Mouse (Mus musculus) liver, embryonic 11.5 days (tissue): Measurements from ENCODE around the gene Fhl2. TPM values are rescaled to one million over a fixed set of nuclear protein-coding genes. Genes with fewer than 3 reads are reported as not detected.
A peak's percentile ranks its signal among the peaks of the same experiment; 100 is the strongest.

ENCODE experiments used
- ATAC-seq: fragments of 200-750 bp; cut with Nextera tagmentation; replicated peaks from 2 replicates; pipeline ENCODE4 v1.8.0; 2017; ENCODE audit warnings: moderate number of reproducible peaks, mild to moderate bottlenecking, moderate TSS enrichment, moderate library complexity; ENCODE audit not compliant: low FRiP score
- DNase-seq: peaks from one replicate; pipeline ENCODE4 v3.0.0-alpha.2; 2017; ENCODE audit warnings: low spot score
- H3K27ac ChIP-seq: fragments of 300-500 bp; sonication (generic); 2 replicates; pipeline ENCODE4 v1.5.1; 2014; ENCODE audit warnings: mild to moderate bottlenecking, low read depth, low read length, control low read depth
- H3K27me3 ChIP-seq: fragments of 300-500 bp; sonication (generic); replicated peaks from 2 replicates; pipeline ENCODE4 v1.6.1; 2014; ENCODE audit warnings: low read length, mixed read lengths; ENCODE audit not compliant: control insufficient read depth, insufficient read depth
- H3K36me3 ChIP-seq: fragments of 300-500 bp; sonication (generic); 2 replicates; pipeline ENCODE4 v1.6.1; 2014; ENCODE audit warnings: mild to moderate bottlenecking, low read length, moderate library complexity, mixed read lengths; ENCODE audit not compliant: control insufficient read depth, insufficient read depth
- H3K4me1 ChIP-seq: fragments of 300-500 bp; sonication (generic); replicated peaks from 2 replicates; pipeline ENCODE4 v1.6.1; 2014; ENCODE audit warnings: low read length, mixed read lengths; ENCODE audit not compliant: control insufficient read depth, insufficient read depth
- H3K4me2 ChIP-seq: fragments of 300-500 bp; sonication (generic); 2 replicates; pipeline ENCODE4 v1.6.1; 2014; ENCODE audit warnings: mild to moderate bottlenecking, control low read depth, moderate library complexity
- H3K4me3 ChIP-seq: fragments of 300-500 bp; sonication (generic); 2 replicates; pipeline ENCODE4 v1.5.1; 2014; ENCODE audit warnings: low read depth, low read length, control low read depth
- H3K9ac ChIP-seq: fragments of 300-500 bp; sonication (generic); 2 replicates; pipeline ENCODE4 v1.6.1; 2014; ENCODE audit warnings: low read depth, low read length, control low read depth
- H3K9me3 ChIP-seq: fragments of 300-500 bp; sonication (generic); 2 replicates; pipeline ENCODE4 v1.6.1; 2016; ENCODE audit warnings: low read length, inconsistent platforms, mixed read lengths; ENCODE audit not compliant: control insufficient read depth
- WGBS: fragments of 180-500 bp; shearing (Covaris S2); extraction: QIAGEN DNeasy Blood & Tissue Kit; methylation state at CpG from one replicate; pipeline ENCODE4 v1.1.7; 2014; 5-methylcytosine and 5-hydroxymethylcytosine counted together
- polyA plus RNA-seq: library from polyadenylated mRNA; unstranded; fragments of >200 nt; fragmentation: Nextera tagmentation; extraction: Ambion mirVana; gene quantifications from 2 replicates; pipeline ENCODE4 v1.2.1, GENCODE M21; 2014

The Fhl2 gene
- polyA plus RNA-seq, 1 experiment from 2014 or later, result 9.3 TPM

GRCm38 (mm10) chr1:43168026-43168425 lies 28.8 kb downstream of the Fhl2 start:
- no peaks in the 10 kb centered on the region for H3K9me3 ChIP-seq
- peaks cover 10% of the 10 kb centered on the region for H3K27me3 ChIP-seq
- no peak overlapping the region for H3K9ac ChIP-seq
- DNase-seq (no peak), ATAC-seq (no peak)
- H3K4me3 ChIP-seq, result no peak overlapping the region
- no peaks in the 10 kb centered on the region for H3K4me1 ChIP-seq
- no peaks in the 10 kb centered on the region for H3K36me3 ChIP-seq
- H3K27ac ChIP-seq, result no peak overlapping the region
- 52% methylated on average over 5 of the region's 5 CpGs for WGBS
- no peak overlapping the region for H3K4me2 ChIP-seq

DNA sequence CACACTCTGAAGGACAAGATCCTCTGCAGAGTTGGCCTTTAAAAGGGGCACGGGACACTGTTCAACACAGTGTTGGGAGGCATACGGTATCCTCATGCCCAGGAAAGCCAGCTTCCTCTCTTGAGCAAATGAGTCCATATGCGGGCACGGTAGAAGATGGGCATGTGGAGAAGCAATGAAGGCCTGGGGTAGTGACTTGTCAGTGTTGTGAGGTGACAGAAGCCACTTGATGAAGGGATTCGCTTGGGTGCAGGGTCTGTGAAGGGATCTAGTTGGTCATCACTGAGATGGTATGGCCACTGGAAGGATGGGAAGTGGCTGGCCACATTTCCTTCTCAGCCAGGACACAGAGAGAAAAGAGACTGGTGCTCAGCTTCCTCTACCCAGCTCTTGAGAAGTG lies 32.2 kb downstream of the Fhl2 start:
- H3K36me3 ChIP-seq, result no peaks in the 10 kb centered on the region
- ATAC-seq, result no peak
- H3K4me1 ChIP-seq, result no peaks in the 10 kb centered on the region
- 82% methylated on average over 5 of the region's 5 CpGs for WGBS
- no peak for DNase-seq
- H3K27ac ChIP-seq, result no peak overlapping the region
- H3K4me3 ChIP-seq, result no peak overlapping the region
- H3K27me3 ChIP-seq, result peaks cover 14% of the 10 kb centered on the region
- H3K9me3 ChIP-seq, result no peaks in the 10 kb centered on the region
- H3K4me2 ChIP-seq, result no peak overlapping the region
- no peak overlapping the region for H3K9ac ChIP-seq

GRCm38 (mm10) chr1:43163467-43164418 lies 33.0 kb downstream of the Fhl2 start:
- DNase-seq (peak; percentile 67), ATAC-seq (peak; percentile 77)
- Histone ChIP-seq H3K27me3 (peaks cover 14% of the 10 kb centered on the region), H3K36me3 (no peaks in the 10 kb centered on the region), H3K27ac (no peak overlapping the region), H3K4me3 (peak overlapping the region; percentile 54), H3K9ac (peak overlapping the region; percentile 52; the same call in 1 of the 2 replicates), H3K4me1 (no peaks in the 10 kb centered on the region), H3K9me3 (no peaks in the 10 kb centered on the region), H3K4me2 (peak overlapping the region; percentile 83)
- 5% methylated on average over 61 of the region's 61 CpGs for WGBS

- H3K36me3 ChIP-seq, result no peaks in the 10 kb centered on the region
- H3K4me1 ChIP-seq, result no peaks in the 10 kb centered on the region
- peaks cover 14% of the 10 kb centered on the region for H3K27me3 ChIP-seq
- 2% methylated on average over 5 of the region's 6 CpGs for WGBS
- peak; percentile 41 for DNase-seq
- H3K4me3 ChIP-seq, result peak overlapping the region; percentile 54
- no peak overlapping the region for H3K9ac ChIP-seq
- peak overlapping the region; percentile 83 for H3K4me2 ChIP-seq
- H3K27ac ChIP-seq, result no peak overlapping the region
- no peaks in the 10 kb centered on the region for H3K9me3 ChIP-seq
- peak; percentile 7; the same call in 1 of the 2 replicates for ATAC-seq
Measured at GRCm38 (mm10) chr1:43163084-43163466, 33.7 kb downstream of the Fhl2 start.

DNA sequence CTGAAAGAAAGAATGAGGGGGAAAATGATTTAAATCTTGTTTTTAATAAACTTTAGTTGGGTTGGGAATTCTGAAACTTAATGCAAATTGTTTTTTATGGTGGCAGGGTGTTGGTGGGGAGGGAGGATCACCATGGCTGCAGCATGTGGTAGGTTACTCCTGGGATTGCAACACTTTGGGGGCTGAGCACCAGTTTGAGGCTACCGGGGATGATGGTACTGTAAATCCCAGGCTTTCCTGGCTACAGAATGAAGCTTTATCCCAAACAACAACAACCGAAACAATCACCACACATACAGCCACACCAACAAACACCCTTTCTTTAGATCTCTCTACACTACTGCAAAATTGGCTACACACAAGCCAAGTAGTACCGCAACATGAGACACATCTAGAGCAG lies 34.4 kb downstream of the Fhl2 start:
- WGBS, result 85% methylated on average over 3 of the region's 3 CpGs
- Histone ChIP-seq H3K4me1 (no peaks in the 10 kb centered on the region), H3K4me2 (no peak overlapping the region), H3K9ac (no peak overlapping the region), H3K27ac (no peak overlapping the region), H3K9me3 (no peaks in the 10 kb centered on the region), H3K4me3 (no peak overlapping the region), H3K27me3 (peaks cover 14% of the 10 kb centered on the region), H3K36me3 (no peaks in the 10 kb centered on the region)
- ATAC-seq (no peak), DNase-seq (no peak)

DNA sequence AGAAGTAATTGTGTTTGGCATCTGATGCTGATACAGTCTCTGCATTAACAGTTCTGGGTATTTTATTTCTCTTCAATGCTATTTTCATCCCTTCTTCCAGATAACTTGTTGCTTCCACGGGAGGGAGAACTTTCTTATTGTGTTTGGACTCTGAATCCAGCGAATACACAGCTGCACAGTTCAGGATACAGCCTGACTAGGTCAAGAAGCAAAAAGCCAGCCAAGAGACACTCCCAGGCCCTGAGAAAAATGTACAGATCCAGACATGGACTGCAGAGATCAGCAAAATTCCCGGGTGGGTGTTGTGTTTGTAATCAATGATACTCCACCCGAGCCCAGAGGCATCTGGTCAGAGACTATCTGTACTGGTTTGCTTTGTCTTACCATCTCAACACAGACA lies 37.4 kb downstream of the Fhl2 start:
- Histone ChIP-seq H3K4me1 (no peaks in the 10 kb centered on the region), H3K27me3 (peaks cover 12% of the 10 kb centered on the region), H3K9me3 (no peaks in the 10 kb centered on the region), H3K9ac (no peak overlapping the region), H3K27ac (no peak overlapping the region), H3K4me3 (no peak overlapping the region), H3K36me3 (no peaks in the 10 kb centered on the region), H3K4me2 (no peak overlapping the region)
- WGBS, result 55% methylated on average over 4 of the region's 4 CpGs
- ATAC-seq (no peak), DNase-seq (no peak)

DNA sequence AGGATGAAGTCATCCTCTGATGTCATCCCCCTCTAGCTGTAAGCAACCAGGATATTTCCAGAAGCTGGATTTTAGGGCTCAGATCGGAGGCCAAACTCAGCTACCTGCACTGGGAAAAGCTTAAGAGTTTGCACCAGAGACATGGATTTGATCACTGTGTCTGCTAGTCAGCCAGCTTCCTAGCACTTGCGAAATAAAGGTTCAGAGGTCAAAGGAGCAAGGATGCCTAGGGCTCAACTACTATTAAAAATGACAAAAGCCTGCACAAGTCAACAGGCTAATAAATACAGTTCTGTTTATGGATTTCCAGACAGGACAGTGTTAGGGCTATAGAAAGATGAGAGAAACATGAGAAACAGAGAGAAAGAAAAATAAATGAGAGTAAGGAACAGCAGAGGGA lies 38.9 kb downstream of the Fhl2 start:
- DNase-seq, result no peak
- Histone ChIP-seq H3K27me3 (0 out of 2 replicates have a peak, but pooled peaks cover 3% of the 10 kb centered on the region), H3K4me2 (no peak overlapping the region), H3K27ac (no peak overlapping the region), H3K36me3 (no peaks in the 10 kb centered on the region; the same call in 1 of the 2 replicates), H3K9ac (no peak overlapping the region), H3K9me3 (no peaks in the 10 kb centered on the region), H3K4me1 (no peaks in the 10 kb centered on the region), H3K4me3 (no peak overlapping the region)
- 77% methylated on average over 2 of the region's 2 CpGs for WGBS
- ATAC-seq, result no peak

DNA sequence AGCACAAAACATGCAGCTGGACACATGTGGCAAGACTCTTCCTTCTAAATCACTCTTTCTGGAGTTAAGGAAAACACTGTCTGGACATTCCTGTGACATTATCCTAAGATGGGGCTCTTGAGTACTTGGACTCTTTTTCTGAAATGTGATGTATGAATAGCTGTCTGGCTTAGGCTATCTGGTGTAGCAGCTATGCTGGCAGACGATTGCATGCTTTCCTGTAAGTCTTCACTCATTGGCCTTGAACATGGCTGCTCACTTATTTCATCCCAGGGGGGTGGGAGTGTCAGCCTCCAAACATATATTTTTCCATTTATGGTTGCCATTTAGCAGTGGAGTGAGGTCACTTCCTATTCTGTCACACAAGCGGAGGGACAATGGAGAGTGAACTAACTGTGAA lies 42.3 kb downstream of the Fhl2 start:
- Histone ChIP-seq H3K4me2 (no peak overlapping the region), H3K4me3 (no peak overlapping the region), H3K9ac (no peak overlapping the region), H3K36me3 (no peaks in the 10 kb centered on the region; the same call in 1 of the 2 replicates), H3K27ac (no peak overlapping the region), H3K4me1 (no peaks in the 10 kb centered on the region), H3K9me3 (no peaks in the 10 kb centered on the region), H3K27me3 (no peaks in the 10 kb centered on the region)
- DNase-seq, result no peak
- WGBS, result 63% methylated on average over 2 of the region's 2 CpGs
- ATAC-seq, result no peak

DNA sequence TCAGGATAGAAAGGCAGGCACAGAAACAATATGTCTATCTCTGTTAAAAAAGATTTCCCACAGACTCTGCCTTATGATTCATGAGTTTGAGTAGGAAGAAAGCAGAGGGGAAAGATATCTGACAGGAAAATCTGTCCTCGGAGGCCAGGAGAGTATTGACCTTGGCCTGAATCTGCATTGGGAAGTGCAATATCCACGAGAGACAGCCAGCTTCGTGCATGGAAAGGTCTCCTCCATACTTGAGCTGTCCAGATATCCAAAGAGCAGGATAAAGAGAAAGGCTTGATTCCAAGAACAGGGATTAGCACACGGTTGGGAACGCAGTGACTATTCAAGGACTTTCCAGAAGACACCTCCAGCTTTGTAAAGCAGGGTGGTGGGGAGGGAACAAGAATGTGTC lies 43.2 kb downstream of the Fhl2 start:
- Histone ChIP-seq H3K4me1 (no peaks in the 10 kb centered on the region), H3K4me2 (no peak overlapping the region), H3K9ac (no peak overlapping the region), H3K9me3 (no peaks in the 10 kb centered on the region), H3K27me3 (no peaks in the 10 kb centered on the region), H3K4me3 (no peak overlapping the region), H3K36me3 (no peaks in the 10 kb centered on the region; the same call in 1 of the 2 replicates), H3K27ac (no peak overlapping the region)
- DNase-seq, result no peak
- WGBS, result 73% methylated on average over 5 of the region's 5 CpGs
- ATAC-seq, result no peak
